ENCODE assay signal across 26 mouse cellular contexts in genomic region chr11:104334946-104335345, GRCm38 (mm10).
"Had no signal": no experiment of that assay in that cellular context is flagged by ENCODE, and none has a peak within 500 bp of the region (broad histone marks: within the 10 kb centered on the region; RNA-seq: fewer than 3 reads in every experiment).

No protein-coding gene starts in this region.

- H3K4me1 ChIP-seq: hindbrain, embryonic 10.5 days; hindbrain, embryonic 12.5 days; intestine, embryonic 15.5 days; limb, embryonic 10.5 days; limb, embryonic 12.5 days; liver, embryonic 13.5 days; liver, embryonic 15.5 days had no signal

- H3K9ac ChIP-seq: heart, embryonic 12.5 days; hindbrain, embryonic 12.5 days; hindbrain, embryonic 14.5 days; intestine, embryonic 15.5 days; limb, embryonic 12.5 days; liver, embryonic 13.5 days; liver, embryonic 15.5 days had no signal

- DNase-seq: gastrocnemius, adult 2 months; gastrocnemius, postnatal 10 days; gastrocnemius, postnatal 25 days; heart, adult 2 months; heart, postnatal 10 days; heart, postnatal 4 days; kidney, adult 18-20 months; kidney, adult 8-10 months; kidney, postnatal 10 days; kidney, postnatal 25 days; kidney, postnatal 4 days; layer of hippocampus, adult 9-11 months; liver; liver, embryonic 13.5 days had no signal

- H3K27ac ChIP-seq: gastrocnemius, adult 2 months; heart, adult 2 months; hindbrain, embryonic 10.5 days; hindbrain, embryonic 12.5 days; hindbrain, embryonic 14.5 days; intestine, embryonic 15.5 days; limb, embryonic 10.5 days; limb, embryonic 12.5 days; liver, embryonic 13.5 days; liver, embryonic 15.5 days had no signal

- H3K27me3 ChIP-seq: heart, embryonic 12.5 days; hindbrain, embryonic 12.5 days; intestine, embryonic 15.5 days; limb, embryonic 12.5 days; liver, embryonic 13.5 days; liver, embryonic 15.5 days had no signal

- ATAC-seq: inflammation-experienced regulatory T-cells, adult 6 months; intestine, embryonic 15.5 days; intestine, postnatal 0 days had no signal

- H3K4me3 ChIP-seq: gastrocnemius, adult 2 months; heart, adult 2 months; heart, embryonic 12.5 days; hindbrain, embryonic 10.5 days; hindbrain, embryonic 12.5 days; intestine, embryonic 15.5 days; left cerebral cortex, adult 2 months; limb, embryonic 10.5 days; limb, embryonic 12.5 days; liver, embryonic 13.5 days; liver, embryonic 15.5 days had no signal

- H3K4me2 ChIP-seq: heart, embryonic 12.5 days; hindbrain, embryonic 12.5 days; hindbrain, embryonic 14.5 days; intestine, embryonic 15.5 days; limb, embryonic 12.5 days; liver, embryonic 11.5 days; liver, embryonic 13.5 days; liver, embryonic 15.5 days had no signal

- H3K9me3 ChIP-seq: heart, embryonic 12.5 days; hindbrain, embryonic 10.5 days; hindbrain, embryonic 12.5 days; intestine, embryonic 15.5 days; limb, embryonic 10.5 days; limb, embryonic 12.5 days; liver, embryonic 13.5 days; liver, embryonic 15.5 days had no signal
